Mouse (Mus musculus) embryo, embryonic 11.5 days (tissue): ENCODE measurements around the gene Amdhd2.

Source experiments
- DNase-seq: peaks from one replicate; pipeline ENCODE4 v3.0.0-alpha.2; 2012; ENCODE audit warnings: low read depth, low spot score

Amdhd2 gene

GRCm38 (mm10) chr17:24163176-24163962, at the start of gene Amdhd2:
Amdhd2 (minus strand) TSS chr17:24163766.
- peak; percentile 97 for DNase-seq

- no peak for DNase-seq
Observed at GRCm38 (mm10) chr17:24213186-24213585, 49.6 kb upstream of the Amdhd2 start.

DNA sequence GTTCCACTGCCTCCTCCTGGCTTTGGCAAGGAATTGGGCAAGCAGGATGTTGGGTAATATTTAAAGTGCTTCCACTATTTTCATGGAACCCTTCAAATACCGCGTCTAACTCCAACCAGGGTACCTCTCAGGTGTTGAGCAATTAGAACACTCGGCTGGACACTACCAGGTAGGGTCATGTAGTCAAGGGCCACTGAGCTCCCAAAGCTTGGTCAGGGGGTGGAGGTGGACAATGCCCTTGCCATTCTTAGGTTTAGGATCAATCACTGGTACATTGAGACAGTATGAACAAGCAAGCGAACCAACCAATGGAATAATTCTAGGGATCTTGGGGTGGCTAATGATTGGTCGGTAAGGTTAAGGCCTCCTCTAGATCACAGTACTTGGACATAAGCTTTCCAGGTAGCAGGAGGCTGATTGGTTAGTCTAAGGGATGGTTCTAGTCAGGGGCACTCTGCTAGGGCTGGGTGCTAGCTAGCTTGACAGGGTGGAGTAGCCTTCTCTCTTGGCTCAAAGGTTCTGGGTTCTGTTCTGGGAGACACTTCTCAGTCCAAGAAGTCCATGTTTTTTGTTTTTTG, 49.0 kb upstream of the Amdhd2 start:
- DNase-seq, result no peak

DNA sequence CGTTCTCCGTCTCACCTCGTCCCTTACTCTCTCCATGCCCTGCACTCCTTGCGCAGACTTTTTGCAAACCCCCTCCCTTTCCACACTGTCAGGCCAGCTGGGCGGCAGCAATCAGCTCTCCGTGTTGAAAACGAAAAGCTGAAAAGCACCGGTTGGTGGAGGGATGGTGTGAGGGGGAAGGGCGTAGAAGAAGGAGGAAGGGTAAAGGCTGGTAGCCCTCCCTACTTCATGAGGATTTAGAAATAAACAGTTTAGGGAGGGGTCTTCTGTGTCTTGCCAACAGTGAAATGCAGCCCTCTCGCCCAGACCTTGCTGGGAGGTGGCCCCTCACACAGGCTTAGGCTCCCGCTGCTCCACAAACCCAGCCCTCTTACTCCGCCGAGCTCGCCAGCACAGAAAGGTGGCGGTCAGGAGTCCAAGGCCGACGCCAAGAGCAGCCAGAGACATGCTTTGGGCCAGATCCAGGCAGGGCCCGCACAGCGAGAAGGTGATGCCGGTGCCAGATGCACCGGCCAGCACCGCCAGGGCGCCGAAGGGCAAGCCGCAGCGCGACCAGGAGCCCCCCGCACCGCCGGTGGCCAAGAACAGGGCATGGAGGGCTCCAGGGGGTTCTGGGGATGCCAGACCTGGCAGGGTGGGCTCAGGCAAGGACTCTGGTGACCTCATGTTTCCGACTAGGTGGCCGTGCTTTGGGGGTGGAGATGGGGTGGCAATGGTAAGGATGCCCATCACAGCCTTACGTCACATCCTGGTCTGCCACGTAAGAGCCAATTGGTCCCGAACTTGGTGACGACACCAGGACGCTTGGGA, 48.3 kb upstream of the Amdhd2 start:
- DNase-seq, result peak; percentile 71

DNA sequence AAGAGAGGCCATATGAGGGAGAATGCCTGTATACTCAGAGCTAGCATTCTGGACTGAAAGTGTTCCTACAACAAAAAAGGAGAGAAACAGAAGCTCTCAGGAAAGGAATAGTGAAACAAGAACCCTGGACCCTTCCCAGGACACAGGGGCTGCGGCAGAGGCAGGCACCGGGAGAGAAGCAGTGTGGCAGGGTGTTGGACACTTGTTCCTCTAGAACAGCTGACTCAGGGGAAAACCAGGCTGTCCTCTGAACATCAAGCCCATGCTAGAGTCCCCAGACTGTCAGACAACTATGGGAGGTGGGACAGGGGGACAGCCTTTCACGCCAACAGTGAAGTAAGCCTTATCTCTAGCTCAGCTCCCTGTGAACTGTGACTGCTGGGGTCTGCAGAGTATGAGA, 47.0 kb upstream of the Amdhd2 start:
- no peak for DNase-seq

- no peak for DNase-seq
Observed at GRCm38 (mm10) chr17:24209916-24210240, 46.3 kb upstream of the Amdhd2 start.

- DNase-seq, result peak; percentile 73
Observed at GRCm38 (mm10) chr17:24209043-24209915, 45.7 kb upstream of the Amdhd2 start, which contains the start of gene Ntn3. Ntn3 (minus strand) TSS chr17:24209531.

- no peak for DNase-seq
Observed at GRCm38 (mm10) chr17:24208641-24209042, 45.1 kb upstream of the Amdhd2 start.

GRCm38 (mm10) chr17:24207768-24208640, 44.4 kb upstream of the Amdhd2 start:
- DNase-seq, result no peak

- DNase-seq, result no peak
Observed at GRCm38 (mm10) chr17:24206451-24207351, 43.1 kb upstream of the Amdhd2 start.

DNA sequence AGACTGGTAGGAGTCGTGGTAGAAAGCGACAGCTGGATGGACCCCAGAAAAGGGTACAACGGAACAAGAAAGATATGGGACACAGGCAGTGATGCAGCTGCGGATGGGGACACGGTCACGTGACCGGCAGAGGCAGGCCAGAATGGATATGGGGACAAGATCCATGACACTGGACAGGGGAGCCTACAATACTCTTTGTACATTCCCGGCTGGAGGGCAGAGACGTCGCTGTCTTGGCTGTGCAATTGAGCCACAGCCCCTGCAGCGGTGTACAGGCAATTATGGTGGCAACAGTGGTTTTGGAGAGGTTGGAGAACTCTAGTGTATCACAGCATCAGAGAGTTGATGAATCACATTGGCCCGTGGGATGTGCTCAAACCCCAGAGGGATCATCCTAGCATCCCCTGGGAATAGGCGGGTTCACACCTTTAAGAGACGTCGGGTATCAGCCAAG, 42.4 kb upstream of the Amdhd2 start:
- DNase-seq, result no peak

DNA sequence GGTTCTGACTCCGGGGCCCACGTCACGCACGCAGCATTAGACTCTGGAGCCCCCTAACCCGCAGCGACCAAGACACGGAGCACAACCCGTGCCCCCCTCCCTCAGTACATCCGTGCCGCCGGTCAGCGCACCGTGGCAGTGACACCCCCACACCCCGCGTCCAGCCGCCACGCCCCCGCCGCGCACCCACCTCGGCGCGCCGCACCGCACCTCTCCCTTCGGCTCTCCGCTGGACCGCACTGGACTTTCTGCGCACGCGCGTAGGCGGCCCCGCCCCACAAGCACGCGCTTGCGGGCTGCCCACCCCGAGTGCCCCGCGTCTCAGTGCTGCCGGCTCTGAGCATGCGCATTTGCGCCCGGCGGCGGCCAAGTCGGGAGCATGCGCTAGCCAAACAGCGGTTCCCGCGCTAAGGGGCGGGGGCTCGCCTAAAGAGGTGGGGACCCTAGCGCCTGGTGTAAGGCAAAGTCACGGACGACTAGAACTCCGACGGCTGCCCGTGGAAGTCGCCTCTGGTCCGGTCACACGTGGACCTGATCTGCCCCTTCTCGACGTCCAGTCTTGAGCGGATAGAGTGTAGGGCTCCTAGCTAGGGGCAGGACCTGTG, 41.8 kb upstream of the Amdhd2 start, which contains the start of gene Tbc1d24:
Gene Tbc1d24 (minus strand): TSS at position 279 of the 605 bp plus-strand sequence.
- DNase-seq, result peak; percentile 92

GRCm38 (mm10) chr17:24204846-24205245, 41.3 kb upstream of the Amdhd2 start:
- DNase-seq, result no peak

DNA sequence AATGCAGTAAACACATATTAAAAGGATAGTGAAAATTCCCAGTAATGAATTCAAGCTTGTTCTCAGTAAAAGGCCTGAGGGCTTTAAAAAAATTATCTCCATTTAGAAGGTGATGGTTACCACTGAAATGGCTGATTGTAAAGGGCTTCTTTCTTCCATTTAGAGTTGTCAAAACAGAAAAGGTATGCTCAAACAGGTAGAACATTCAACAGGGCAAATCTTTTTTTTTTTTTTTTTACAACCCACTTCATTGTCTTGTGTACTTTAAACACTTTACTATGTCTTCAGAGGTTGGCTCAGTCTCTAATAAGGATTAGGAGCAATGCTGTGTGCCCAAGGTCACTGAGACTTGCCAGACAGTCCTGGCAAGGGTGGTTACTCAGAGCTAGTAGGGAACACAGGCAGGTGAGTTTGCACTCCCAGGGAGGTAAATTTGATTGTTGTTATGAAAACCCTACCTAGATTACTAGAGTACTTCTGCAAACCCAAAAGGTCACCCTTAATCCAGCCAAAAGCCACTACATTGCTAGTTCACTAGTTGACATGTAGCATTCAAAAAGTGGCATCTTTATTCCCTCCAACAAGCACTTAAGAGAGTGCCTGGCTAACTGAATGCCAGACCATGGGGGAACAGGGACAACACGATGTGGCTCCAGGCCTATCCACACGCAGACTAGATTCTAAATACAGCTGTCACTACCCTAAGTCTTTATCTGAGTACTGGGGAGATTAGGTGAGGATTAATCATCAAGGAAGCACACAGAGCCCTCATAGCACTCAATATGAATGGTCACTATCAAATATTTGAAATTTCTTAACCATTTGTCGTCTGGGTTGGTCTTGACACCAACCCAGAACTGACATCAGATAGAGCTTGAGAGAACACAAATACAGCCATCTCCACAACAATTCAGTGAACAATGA, 40.3 kb upstream of the Amdhd2 start:
- DNase-seq, result no peak

- no peak for DNase-seq
Observed at GRCm38 (mm10) chr17:24203068-24203467, 39.5 kb upstream of the Amdhd2 start.

DNA sequence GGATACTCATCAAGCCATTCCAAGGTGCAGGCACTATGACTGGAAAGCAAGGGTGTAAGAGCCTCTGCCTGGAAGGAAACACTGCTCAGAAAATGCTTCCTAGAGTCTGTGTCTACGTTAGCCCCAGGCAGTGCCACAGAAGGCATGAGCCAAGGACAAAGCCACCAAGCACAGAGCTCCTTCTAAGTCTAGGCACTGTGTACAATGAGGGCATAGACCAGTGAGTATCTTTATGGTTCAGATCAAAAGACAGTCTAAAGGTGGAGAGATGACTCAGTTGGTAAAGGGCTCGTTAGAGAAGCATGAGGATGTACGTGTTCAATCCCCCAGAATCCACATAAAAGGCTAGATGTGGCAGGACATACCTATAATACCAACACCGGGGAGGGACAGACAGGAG, 37.5 kb upstream of the Amdhd2 start:
- no peak for DNase-seq

DNA sequence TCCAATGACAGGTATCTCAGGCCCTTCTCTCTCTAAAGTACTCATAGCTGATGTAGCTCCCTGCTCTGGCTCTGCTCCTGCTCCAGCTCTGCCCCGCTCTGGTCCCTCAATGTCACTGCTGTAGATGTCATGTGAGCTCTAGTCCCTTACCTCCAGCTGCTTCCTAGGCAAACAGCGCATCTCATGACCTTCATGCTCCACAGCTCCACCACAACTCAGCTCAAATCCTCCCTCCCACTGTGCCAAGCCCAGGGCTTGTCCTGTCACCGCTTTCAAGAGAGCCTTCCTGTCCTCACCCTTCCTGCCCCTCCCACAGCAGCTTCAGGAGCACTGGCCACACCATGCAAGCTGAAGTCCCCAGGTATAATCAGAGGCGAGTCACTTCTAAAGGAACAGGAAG, 36.2 kb upstream of the Amdhd2 start:
- no peak for DNase-seq

DNA sequence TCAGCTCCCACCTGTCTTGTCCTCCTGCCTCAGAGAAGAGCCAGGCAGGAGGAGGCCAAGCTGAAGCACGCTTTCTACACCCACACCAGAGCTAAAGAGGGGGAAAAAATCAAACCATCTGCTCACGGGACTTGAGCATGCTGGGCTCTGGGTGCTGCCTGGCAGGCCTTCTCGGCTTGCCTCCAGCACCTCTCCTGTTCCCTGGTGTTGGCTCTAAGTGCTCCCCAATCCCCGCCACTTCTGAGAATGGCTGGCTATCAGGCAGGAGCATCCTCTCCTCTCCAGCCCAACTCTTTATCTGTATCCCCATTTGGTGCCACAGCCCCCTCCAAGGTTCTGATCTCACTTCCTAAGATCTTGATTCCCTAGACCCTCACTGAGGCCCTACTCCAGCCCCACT, 35.7 kb upstream of the Amdhd2 start:
- DNase-seq, result no peak
